8 mouse cellular contexts compared by ENCODE assay signal in the genomic region with DNA sequence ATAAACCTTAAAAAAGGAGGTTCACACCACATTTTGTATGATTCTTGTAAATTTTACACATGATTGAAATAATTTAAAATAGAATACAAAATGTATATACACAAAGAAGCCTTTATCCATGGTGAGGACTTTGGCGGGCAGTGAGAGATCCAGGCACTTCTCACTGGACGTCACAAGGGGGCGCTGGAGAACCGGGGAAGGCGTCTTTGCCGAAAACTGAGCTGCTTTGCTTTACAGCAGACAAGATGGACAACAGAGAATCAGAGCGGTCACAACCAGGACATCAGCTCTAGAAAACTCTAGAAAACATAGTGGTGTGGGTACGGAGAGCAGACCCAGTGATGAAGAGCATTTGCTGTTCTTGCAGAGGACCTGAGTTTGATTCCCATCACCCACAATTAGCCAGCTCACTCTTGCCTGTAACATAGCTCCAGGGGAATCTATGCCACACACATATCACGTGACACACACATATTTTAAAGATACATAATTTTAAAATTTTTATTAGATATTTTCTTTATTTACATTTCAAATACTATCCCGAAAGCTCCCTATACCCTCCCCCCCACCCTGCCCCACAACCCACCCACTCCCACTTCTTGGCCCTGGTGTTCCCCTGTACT. TPM values are rescaled to one million over a fixed set of nuclear protein-coding genes. Genes with fewer than 3 reads are reported as not detected.
DNase-seq lines count a peak whose midpoint lies in the region; ATAC-seq and TF ChIP-seq lines count a peak whose summit lies in the region.

No protein-coding gene starts in this region.

- no peaks in the 10 kb centered on the region for H3K27me3 ChIP-seq in embryonic facial prominence, embryonic 12.5 days
- no peaks in the 10 kb centered on the region for H3K27me3 ChIP-seq in heart, embryonic 12.5 days (replicated peaks)
- no peaks in the 10 kb centered on the region for H3K27me3 ChIP-seq in kidney, postnatal 0 days (ENCODE audit: insufficient read depth, low read length)
- no peaks in the 10 kb centered on the region for H3K27me3 ChIP-seq in neural tube, embryonic 15.5 days (replicated peaks)

- DNase-seq in B cell, adult 2 months, result peak; percentile 91 to 92
- DNase-seq in adrenal gland, postnatal 25 days, result peak; percentile 90
- DNase-seq in kidney, postnatal 0 days (ENCODE audit: low spot score), result peak; percentile 88
- DNase-seq in lung, adult 18-20 months, result peak; percentile 79 to 80
- peak; percentile 39 to 44 for DNase-seq in thymus, adult 18-20 months

- H3K36me3 ChIP-seq in embryonic facial prominence, embryonic 12.5 days, result no peaks in the 10 kb centered on the region
- no peaks in the 10 kb centered on the region for H3K36me3 ChIP-seq in heart, embryonic 12.5 days
- no peaks in the 10 kb centered on the region for H3K36me3 ChIP-seq in kidney, postnatal 0 days (ENCODE audit: insufficient read depth, low read length)
- H3K36me3 ChIP-seq in neural tube, embryonic 15.5 days, result no peaks in the 10 kb centered on the region

- H3K9ac ChIP-seq in embryonic facial prominence, embryonic 12.5 days, result no peak overlapping the region
- H3K9ac ChIP-seq in heart, embryonic 12.5 days, result no peak overlapping the region
- H3K9ac ChIP-seq in kidney, postnatal 0 days (ENCODE audit: low read depth, low read length), result no peak overlapping the region
- no peak overlapping the region for H3K9ac ChIP-seq in neural tube, embryonic 15.5 days (replicated peaks)

- H3K4me3 ChIP-seq in embryonic facial prominence, embryonic 12.5 days, result no peak overlapping the region
- no peak overlapping the region for H3K4me3 ChIP-seq in heart, embryonic 12.5 days
- no peak overlapping the region for H3K4me3 ChIP-seq in kidney, postnatal 0 days (replicated peaks; ENCODE audit: low read depth, low read length)
- no peak overlapping the region for H3K4me3 ChIP-seq in neural tube, embryonic 15.5 days (replicated peaks)

- H3K4me2 ChIP-seq in embryonic facial prominence, embryonic 12.5 days (replicated peaks), result no peak overlapping the region
- H3K4me2 ChIP-seq in heart, embryonic 12.5 days, result peak overlapping the region; percentile 23
- no peak overlapping the region for H3K4me2 ChIP-seq in kidney, postnatal 0 days (ENCODE audit: low read length)
- H3K4me2 ChIP-seq in neural tube, embryonic 15.5 days, result peak overlapping the region; percentile 20; the same call in 1 of the 2 replicates

- peak; percentile 93 for TF ChIP-seq CTCF in kidney, postnatal 0 days (IDR thresholded peaks at IDR 0.05; ENCODE audit: low read depth)

- WGBS in embryonic facial prominence, embryonic 12.5 days, result 21% methylated on average over 10 of the region's 10 CpGs
- WGBS in heart, embryonic 12.5 days, result 21% methylated on average over 10 of the region's 10 CpGs
- WGBS in kidney, postnatal 0 days, result 17% methylated on average over 10 of the region's 10 CpGs
- 23% methylated on average over 10 of the region's 10 CpGs for WGBS in neural tube, embryonic 15.5 days

- peak; percentile 64; the same call in 1 of the 2 replicates for ATAC-seq in embryonic facial prominence, embryonic 12.5 days (ENCODE audit: insufficient number of reproducible peaks, insufficient read depth, low FRiP score, low TSS enrichment)
- ATAC-seq in heart, embryonic 12.5 days (ENCODE audit: insufficient number of reproducible peaks, low FRiP score), result no peak
- ATAC-seq in kidney, postnatal 0 days (replicated peaks; ENCODE audit: low FRiP score, low read depth), result peak; percentile 33; the same call in 1 of the 2 replicates
- ATAC-seq in neural tube, embryonic 15.5 days (ENCODE audit: low FRiP score), result peak; percentile 59

- H3K27ac ChIP-seq in embryonic facial prominence, embryonic 12.5 days, result no peak overlapping the region
- no peak overlapping the region for H3K27ac ChIP-seq in heart, embryonic 12.5 days (ENCODE audit: poor library complexity, severe bottlenecking)
- no peak overlapping the region for H3K27ac ChIP-seq in kidney, postnatal 0 days
- H3K27ac ChIP-seq in neural tube, embryonic 15.5 days (replicated peaks), result no peak overlapping the region

- no peaks in the 10 kb centered on the region for H3K9me3 ChIP-seq in embryonic facial prominence, embryonic 12.5 days
- H3K9me3 ChIP-seq in heart, embryonic 12.5 days (replicated peaks), result no peaks in the 10 kb centered on the region
- no peaks in the 10 kb centered on the region for H3K9me3 ChIP-seq in kidney, postnatal 0 days (replicated peaks; ENCODE audit: low read length)
- no peaks in the 10 kb centered on the region for H3K9me3 ChIP-seq in neural tube, embryonic 15.5 days (replicated peaks)

- no peaks in the 10 kb centered on the region for H3K4me1 ChIP-seq in embryonic facial prominence, embryonic 12.5 days
- H3K4me1 ChIP-seq in heart, embryonic 12.5 days (replicated peaks), result no peaks in the 10 kb centered on the region
- H3K4me1 ChIP-seq in kidney, postnatal 0 days (replicated peaks; ENCODE audit: insufficient read depth, low read length), result no peaks in the 10 kb centered on the region
- no peaks in the 10 kb centered on the region for H3K4me1 ChIP-seq in neural tube, embryonic 15.5 days

RNA-seq across cellular contexts. Expression of a gene that starts 6.0 kb away (rescaled TPM):
- not detected in 2 replicates for total RNA-seq in adrenal gland, postnatal 25 days (2021)
- 0.14 and 0.19 TPM in 2 replicates for polyA plus RNA-seq in embryonic facial prominence, embryonic 12.5 days (2016; fragmentation: Nextera tagmentation; extraction: Ambion mirVana)
- 0.10 and 0.28 TPM in 2 replicates for polyA plus RNA-seq in heart, embryonic 12.5 days (2016; fragmentation: Nextera tagmentation; extraction: Ambion mirVana)
- 0.15 and 0.18 TPM in 2 replicates for polyA plus RNA-seq in kidney, postnatal 0 days (2015; fragmentation: Nextera tagmentation; extraction: Ambion mirVana)
- polyA plus RNA-seq in neural tube, embryonic 15.5 days (2015; fragmentation: Nextera tagmentation; extraction: Ambion mirVana), result 3.5 and 3.7 TPM in 2 replicates

RNA-seq across cellular contexts. Expression of a gene that starts 16.1 kb away (rescaled TPM):
- 11.5 and 11.7 TPM in 2 replicates for total RNA-seq in adrenal gland, postnatal 25 days (2021)
- polyA plus RNA-seq in embryonic facial prominence, embryonic 12.5 days (2016; fragmentation: Nextera tagmentation; extraction: Ambion mirVana), result 14.9 and 15.7 TPM in 2 replicates
- polyA plus RNA-seq in heart, embryonic 12.5 days (2016; fragmentation: Nextera tagmentation; extraction: Ambion mirVana), result 18.9 and 19.2 TPM in 2 replicates
- 21.7 and 21.9 TPM in 2 replicates for polyA plus RNA-seq in kidney, postnatal 0 days (2015; fragmentation: Nextera tagmentation; extraction: Ambion mirVana)
- polyA plus RNA-seq in neural tube, embryonic 15.5 days (2015; fragmentation: Nextera tagmentation; extraction: Ambion mirVana), result 15.3 and 16.9 TPM in 2 replicates

RNA-seq across cellular contexts. Expression of a gene that starts 27.6 kb away (rescaled TPM):
- 142 and 190 TPM in 2 replicates for total RNA-seq in adrenal gland, postnatal 25 days (2021)
- polyA plus RNA-seq in embryonic facial prominence, embryonic 12.5 days (2016; fragmentation: Nextera tagmentation; extraction: Ambion mirVana), result 130 and 164 TPM in 2 replicates
- 240 and 245 TPM in 2 replicates for polyA plus RNA-seq in heart, embryonic 12.5 days (2016; fragmentation: Nextera tagmentation; extraction: Ambion mirVana)
- 274 and 319 TPM in 2 replicates for polyA plus RNA-seq in kidney, postnatal 0 days (2015; fragmentation: Nextera tagmentation; extraction: Ambion mirVana)
- 71.5 and 149 TPM in 2 replicates for polyA plus RNA-seq in neural tube, embryonic 15.5 days (2015; fragmentation: Nextera tagmentation; extraction: Ambion mirVana)

RNA-seq across cellular contexts. Expression of a gene that starts 48.0 kb away (rescaled TPM):
- 24.6 and 30.5 TPM in 2 replicates for total RNA-seq in adrenal gland, postnatal 25 days (2021)
- not detected in 2 replicates for polyA plus RNA-seq in embryonic facial prominence, embryonic 12.5 days (2016; fragmentation: Nextera tagmentation; extraction: Ambion mirVana)
- polyA plus RNA-seq in heart, embryonic 12.5 days (2016; fragmentation: Nextera tagmentation; extraction: Ambion mirVana), result 0.10 and 0.20 TPM in 2 replicates
- 0.05 and 0.13 TPM in 2 replicates for polyA plus RNA-seq in kidney, postnatal 0 days (2015; fragmentation: Nextera tagmentation; extraction: Ambion mirVana)
- not detected in 2 replicates for polyA plus RNA-seq in neural tube, embryonic 15.5 days (2015; fragmentation: Nextera tagmentation; extraction: Ambion mirVana)

Comparison
In these comparisons a context has a peak if more than half of its experiments do, and no peak if none do; other contexts are left out.
1. DNase-seq: peak in every context shown above with its lines; median percentile 92 in B cell, adult 2 months; 90 in adrenal gland, postnatal 25 days; 88 in kidney, postnatal 0 days; 80 in lung, adult 18-20 months; 42 in thymus, adult 18-20 months.
2. H3K4me2 ChIP-seq: peak in heart, embryonic 12.5 days (single experiment) and neural tube, embryonic 15.5 days (single experiment); none in embryonic facial prominence, embryonic 12.5 days (single experiment) and kidney, postnatal 0 days (single experiment).